Mouse (Mus musculus) ES-Bruce4 (cell line): Measurements from ENCODE around the gene Rprd1b.

ENCODE experiments used
- CTCF ChIP-seq: IDR thresholded peaks from one replicate; pipeline ENCODE4 v1.8.1; 2011; ENCODE audit warnings: low read depth, low read length
- EP300 ChIP-seq: IDR thresholded peaks from 2 replicates; pipeline ENCODE4 v1.6.1; 2011; ENCODE audit warnings: low read depth, low read length; ENCODE audit not compliant: insufficient read depth
- POLR2A ChIP-seq: IDR thresholded peaks from one replicate; pipeline ENCODE4 v1.8.1; 2011; ENCODE audit warnings: low read length; ENCODE audit not compliant: insufficient read depth

DNA sequence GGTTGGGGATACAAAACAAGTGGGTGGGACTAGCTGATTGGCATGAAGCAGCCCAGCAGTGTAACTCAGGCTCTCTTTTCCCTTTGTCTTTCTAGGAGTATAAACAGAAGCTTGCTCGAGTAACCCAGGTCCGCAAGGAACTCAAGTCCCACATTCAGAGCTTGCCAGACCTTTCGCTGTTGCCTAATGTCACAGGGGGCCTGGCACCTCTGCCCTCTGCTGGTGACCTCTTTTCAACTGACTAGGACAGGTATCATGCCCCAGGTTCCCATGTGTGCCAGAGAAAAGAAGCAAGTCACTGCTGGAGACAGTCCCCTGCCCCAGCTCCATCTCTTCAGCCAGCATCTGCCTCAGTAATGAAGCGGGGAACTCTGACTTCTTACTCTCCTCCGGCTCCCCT is 46.5 kb downstream of the Rprd1b start:
- TF ChIP-seq CTCF (no peak), POLR2A (no peak), EP300 (no peak)
